Mouse (Mus musculus) midbrain, embryonic 15.5 days (tissue): ENCODE results near the gene Mapk9. TPM values are rescaled to one million over a fixed set of nuclear protein-coding genes. Genes with fewer than 3 reads are reported as not detected.

Experiments used
- ATAC-seq: fragments of 200-750 bp; cut with Nextera tagmentation; replicated peaks from 2 replicates; pipeline ENCODE4 v1.8.0; 2017; ENCODE audit warnings: moderate TSS enrichment
- H3K27ac ChIP-seq: fragments of 300-500 bp; sonication (generic); 2 replicates; pipeline ENCODE4 v1.5.1; 2015; ENCODE audit warnings: mild to moderate bottlenecking, inconsistent platforms
- H3K27me3 ChIP-seq: fragments of 300-500 bp; sonication (generic); replicated peaks from 2 replicates; pipeline ENCODE4 v1.6.1; 2015; ENCODE audit warnings: inconsistent platforms
- H3K36me3 ChIP-seq: fragments of 300-500 bp; sonication (generic); replicated peaks from 2 replicates; pipeline ENCODE4 v1.6.1; 2015; ENCODE audit warnings: inconsistent platforms
- H3K4me1 ChIP-seq: fragments of 300-500 bp; sonication (generic); 2 replicates; pipeline ENCODE4 v1.6.1; 2015; ENCODE audit warnings: inconsistent platforms
- H3K4me2 ChIP-seq: fragments of 300-500 bp; sonication (generic); 2 replicates; pipeline ENCODE4 v1.6.1; 2015; ENCODE audit warnings: inconsistent platforms, mild to moderate bottlenecking, moderate library complexity
- H3K4me3 ChIP-seq: fragments of 300-500 bp; sonication (generic); 2 replicates; pipeline ENCODE4 v1.5.1; 2015; ENCODE audit warnings: mild to moderate bottlenecking, inconsistent platforms
- H3K9ac ChIP-seq: fragments of 300-500 bp; sonication (generic); 2 replicates; pipeline ENCODE4 v1.6.1; 2015; ENCODE audit warnings: mild to moderate bottlenecking, inconsistent platforms
- H3K9me3 ChIP-seq: fragments of 300-500 bp; sonication (generic); 2 replicates; pipeline ENCODE4 v1.6.1; 2016; ENCODE audit warnings: inconsistent platforms
- WGBS: fragments of 180-500 bp; shearing (Covaris S2); methylation state at CpG from one replicate; pipeline ENCODE4 v1.1.7; 2015; ENCODE audit warnings: mixed read lengths; 5-methylcytosine and 5-hydroxymethylcytosine counted together
- polyA plus RNA-seq: library from polyadenylated mRNA; unstranded; fragments of >200 nt; fragmentation: Nextera tagmentation; extraction: Ambion mirVana; gene quantifications from 2 replicates; pipeline ENCODE4 v1.2.1, GENCODE M21; 2015

Gene Mapk9
- polyA plus RNA-seq, 1 experiment from 2014 or later, result 68.7 TPM

DNA sequence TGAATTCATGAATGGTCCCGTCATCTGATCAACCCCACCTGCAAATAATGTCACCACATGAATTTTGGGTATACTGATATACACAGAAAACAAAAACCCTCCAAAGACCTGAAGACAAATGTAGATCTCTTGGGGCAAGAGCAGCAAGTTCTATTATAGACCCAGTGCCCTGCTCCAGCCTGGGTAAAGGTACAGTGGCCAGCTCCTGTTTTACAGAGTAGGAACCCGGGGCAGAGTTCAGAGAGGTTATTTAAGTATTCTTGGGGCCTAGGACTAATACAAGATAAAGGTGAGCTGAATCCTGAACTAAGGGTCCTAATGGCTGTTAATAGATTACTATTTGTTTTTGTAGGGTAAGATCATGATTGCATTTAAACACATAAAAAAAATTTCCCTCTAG lies 25.0 kb upstream of the Mapk9 start:
- H3K4me3 ChIP-seq, result no peak overlapping the region
- H3K9ac ChIP-seq, result no peak overlapping the region
- peaks cover 18% of the 10 kb centered on the region; the same call in 1 of the 2 replicates for H3K36me3 ChIP-seq
- H3K27me3 ChIP-seq, result no peaks in the 10 kb centered on the region
- no peaks in the 10 kb centered on the region for H3K9me3 ChIP-seq
- no peak for ATAC-seq
- H3K27ac ChIP-seq, result no peak overlapping the region
- WGBS, result 95% methylated on average over 2 of the region's 2 CpGs
- H3K4me1 ChIP-seq, result no peaks in the 10 kb centered on the region
- no peak overlapping the region for H3K4me2 ChIP-seq

DNA sequence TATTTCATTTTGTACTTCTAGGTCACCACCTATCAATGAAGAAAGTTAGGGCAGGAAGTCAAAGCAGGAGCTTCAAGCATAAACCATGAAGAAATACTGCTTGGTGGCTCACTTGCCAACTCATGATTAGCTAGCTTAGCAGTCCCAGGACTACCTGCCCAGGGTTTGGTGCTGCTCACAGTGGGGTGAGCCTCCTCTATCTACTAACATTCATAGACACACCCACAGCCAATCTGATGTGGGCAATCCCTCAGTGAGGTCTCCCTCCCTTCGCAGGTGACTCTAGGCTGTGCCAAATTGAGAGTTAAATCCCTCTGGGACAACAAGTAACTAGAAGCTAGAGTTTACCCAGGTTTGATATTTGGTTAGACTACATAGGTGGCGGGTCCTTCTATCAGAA lies 24.2 kb upstream of the Mapk9 start:
- H3K9me3 ChIP-seq, result no peaks in the 10 kb centered on the region
- H3K27me3 ChIP-seq, result no peaks in the 10 kb centered on the region
- H3K4me3 ChIP-seq, result no peak overlapping the region
- H3K27ac ChIP-seq, result no peak overlapping the region
- no peak overlapping the region for H3K9ac ChIP-seq
- peaks cover 18% of the 10 kb centered on the region; the same call in 1 of the 2 replicates for H3K36me3 ChIP-seq
- no peak for ATAC-seq
- WGBS, result 95% methylated on average over 2 of the region's 2 CpGs
- no peaks in the 10 kb centered on the region for H3K4me1 ChIP-seq
- H3K4me2 ChIP-seq, result no peak overlapping the region

DNA sequence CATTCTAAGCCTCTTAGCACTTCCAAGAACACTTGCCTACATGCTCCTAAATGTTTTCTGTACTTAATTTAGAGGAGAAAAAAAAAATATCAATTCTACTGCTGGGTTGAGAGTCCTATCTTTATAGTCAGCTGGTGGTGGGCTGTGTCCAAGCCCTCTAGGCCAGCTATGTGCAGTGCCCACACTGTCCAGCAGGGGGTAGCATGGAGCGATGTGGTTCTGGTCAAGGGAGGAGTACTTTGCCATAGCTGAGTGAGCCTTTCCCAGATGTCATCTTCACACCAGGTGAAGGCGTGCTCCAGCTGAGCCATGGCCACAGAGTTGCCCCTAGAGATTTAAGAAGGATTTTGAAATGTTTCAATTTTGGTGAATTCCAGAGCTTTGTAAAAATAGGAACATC lies 21.7 kb upstream of the Mapk9 start:
- no peak overlapping the region for H3K9ac ChIP-seq
- no peak overlapping the region for H3K27ac ChIP-seq
- H3K27me3 ChIP-seq, result no peaks in the 10 kb centered on the region
- H3K4me3 ChIP-seq, result no peak overlapping the region
- no peaks in the 10 kb centered on the region for H3K9me3 ChIP-seq
- WGBS, result 40% methylated on average over 2 of the region's 2 CpGs
- no peaks in the 10 kb centered on the region for H3K4me1 ChIP-seq
- peaks cover 18% of the 10 kb centered on the region; the same call in 1 of the 2 replicates for H3K36me3 ChIP-seq
- ATAC-seq, result no peak
- H3K4me2 ChIP-seq, result no peak overlapping the region

DNA sequence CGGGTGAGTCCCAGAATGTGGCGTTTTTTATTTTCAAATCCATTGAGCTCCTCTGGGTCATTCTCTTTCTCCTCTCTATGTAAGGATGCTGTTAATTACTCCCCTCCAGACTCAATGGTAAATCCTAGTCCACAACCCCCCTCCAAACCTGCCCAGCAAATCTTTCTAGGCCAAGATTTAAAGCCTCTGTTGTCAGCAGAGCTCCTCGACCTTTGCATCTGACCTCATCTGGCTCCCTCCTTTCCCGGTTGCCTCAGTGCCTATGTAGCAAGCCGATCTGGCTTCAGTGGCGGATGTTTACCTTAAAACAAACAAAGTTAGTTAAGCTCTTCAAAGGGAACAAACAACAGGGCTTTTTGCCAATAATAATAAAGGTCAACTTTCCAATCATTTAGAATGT lies 19.3 kb upstream of the Mapk9 start:
- no peak for ATAC-seq
- peaks cover 18% of the 10 kb centered on the region; the same call in 1 of the 2 replicates for H3K36me3 ChIP-seq
- H3K4me1 ChIP-seq, result no peaks in the 10 kb centered on the region
- 34% methylated on average over 6 of the region's 6 CpGs for whole genome bisulfite sequencing
- H3K4me3 ChIP-seq, result no peak overlapping the region
- no peak overlapping the region for H3K4me2 ChIP-seq
- H3K27ac ChIP-seq, result no peak overlapping the region
- H3K9ac ChIP-seq, result no peak overlapping the region
- H3K27me3 ChIP-seq, result no peaks in the 10 kb centered on the region
- H3K9me3 ChIP-seq, result no peaks in the 10 kb centered on the region

DNA sequence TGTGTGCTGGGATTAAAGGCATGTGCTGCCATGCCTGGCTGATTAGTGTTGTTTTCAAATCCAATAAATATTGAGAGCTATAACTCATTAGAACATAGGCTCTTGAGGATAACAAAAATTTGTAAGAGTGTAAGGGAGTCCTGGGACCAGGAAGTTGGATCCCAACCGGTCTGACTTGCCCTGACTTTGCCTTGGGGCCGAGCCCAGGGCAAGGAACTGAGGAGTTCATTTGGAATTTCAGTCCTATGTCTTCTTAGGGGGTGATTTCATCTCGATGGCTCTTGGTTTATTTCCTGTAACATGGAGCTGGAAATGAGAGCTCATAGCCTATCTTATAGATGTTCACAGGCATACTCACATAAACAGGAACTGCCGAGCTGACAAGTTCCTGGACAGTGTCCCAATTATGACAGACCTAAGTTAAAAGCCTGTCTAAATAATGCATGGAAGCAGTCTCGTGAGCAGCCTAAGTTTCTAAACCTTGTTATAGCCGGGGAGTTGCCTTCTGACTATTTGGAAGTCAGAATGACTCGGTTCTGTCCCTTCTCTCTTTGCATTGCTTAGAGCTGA lies 17.3 kb upstream of the Mapk9 start:
- 85% methylated on average over 7 of the region's 7 CpGs for WGBS
- no peak overlapping the region for H3K27ac ChIP-seq
- ATAC-seq, result no peak
- no peak overlapping the region for H3K9ac ChIP-seq
- no peak overlapping the region for H3K4me2 ChIP-seq
- no peaks in the 10 kb centered on the region for H3K4me1 ChIP-seq
- 0 out of 2 replicates have a peak, but pooled peaks cover 8% of the 10 kb centered on the region for H3K36me3 ChIP-seq
- no peak overlapping the region for H3K4me3 ChIP-seq
- H3K27me3 ChIP-seq, result no peaks in the 10 kb centered on the region
- H3K9me3 ChIP-seq, result no peaks in the 10 kb centered on the region

DNA sequence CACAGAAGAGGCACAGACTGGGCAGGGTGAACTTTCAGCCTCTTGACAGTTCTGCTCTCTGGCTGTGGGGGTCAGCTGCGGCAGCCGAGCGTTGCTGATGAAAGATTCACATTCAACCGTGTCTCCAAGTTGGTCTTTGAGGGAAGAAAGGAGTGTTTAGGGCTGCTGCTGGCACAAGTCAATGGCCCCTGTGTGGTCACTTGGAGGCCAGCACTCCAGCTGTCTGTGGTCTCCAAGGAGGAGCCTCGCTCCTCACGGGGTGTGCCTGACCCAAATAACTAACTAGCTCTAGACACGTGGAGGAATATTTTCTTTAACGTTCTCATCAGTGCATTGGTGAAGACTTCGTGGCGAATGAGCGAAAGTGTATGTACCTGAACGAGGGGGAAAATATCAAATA lies 14.6 kb upstream of the Mapk9 start:
- no peaks in the 10 kb centered on the region for H3K4me1 ChIP-seq
- ATAC-seq, result no peak
- no peaks in the 10 kb centered on the region for H3K9me3 ChIP-seq
- no peak overlapping the region for H3K4me2 ChIP-seq
- H3K27me3 ChIP-seq, result no peaks in the 10 kb centered on the region
- no peaks in the 10 kb centered on the region for H3K36me3 ChIP-seq
- 88% methylated on average over 12 of the region's 12 CpGs for WGBS
- H3K9ac ChIP-seq, result no peak overlapping the region
- no peak overlapping the region for H3K4me3 ChIP-seq
- H3K27ac ChIP-seq, result no peak overlapping the region

DNA sequence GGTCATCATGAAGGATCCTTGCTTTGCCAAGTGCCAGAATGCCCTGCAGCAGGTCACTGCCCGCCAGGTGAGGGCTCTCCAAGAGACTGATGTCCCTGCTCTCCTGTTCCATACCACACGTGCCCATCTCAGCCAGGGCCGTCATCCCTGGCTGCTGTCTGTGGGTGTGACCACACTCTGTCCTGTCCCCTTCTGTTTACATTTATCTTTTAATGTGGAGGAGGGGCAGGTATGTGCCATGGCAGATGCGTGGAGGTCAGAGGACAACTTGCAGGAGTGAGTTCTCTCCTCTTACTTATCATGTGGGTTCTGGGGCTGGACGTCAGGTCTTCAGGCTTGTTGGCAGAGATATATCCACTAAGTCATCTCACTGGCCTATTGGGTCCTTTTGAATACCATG lies 13.6 kb upstream of the Mapk9 start:
- H3K4me2 ChIP-seq, result no peak overlapping the region
- H3K9me3 ChIP-seq, result no peaks in the 10 kb centered on the region
- no peak overlapping the region for H3K4me3 ChIP-seq
- H3K27ac ChIP-seq, result no peak overlapping the region
- no peak overlapping the region for H3K9ac ChIP-seq
- no peaks in the 10 kb centered on the region for H3K27me3 ChIP-seq
- H3K36me3 ChIP-seq, result no peaks in the 10 kb centered on the region
- WGBS, result 93% methylated on average over 5 of the region's 5 CpGs
- H3K4me1 ChIP-seq, result peaks cover under 1% of the 10 kb centered on the region; the same call in 1 of the 2 replicates
- ATAC-seq, result no peak

DNA sequence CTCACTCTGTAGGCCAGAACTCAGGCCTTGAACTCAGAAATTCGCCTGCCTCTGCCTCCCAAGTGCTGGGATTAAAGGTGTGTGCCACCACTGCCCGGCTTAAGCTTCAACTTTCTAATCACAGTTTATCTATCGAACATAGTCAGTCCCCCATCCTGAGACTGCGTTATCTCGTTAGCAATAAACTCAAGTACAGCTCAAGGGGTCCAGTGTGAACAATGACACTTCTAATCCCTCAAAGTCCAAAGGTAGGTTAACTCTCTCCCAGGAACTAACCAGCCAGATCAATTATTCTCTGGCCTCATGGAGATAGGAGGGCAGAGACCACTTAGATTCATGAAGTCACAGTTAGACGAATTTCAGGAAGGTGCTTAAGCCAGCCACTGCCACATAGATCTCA lies 12.3 kb upstream of the Mapk9 start:
- no peaks in the 10 kb centered on the region for H3K9me3 ChIP-seq
- no peak overlapping the region for H3K4me3 ChIP-seq
- no peaks in the 10 kb centered on the region for H3K36me3 ChIP-seq
- 86% methylated on average over 6 of the region's 6 CpGs for WGBS
- no peak overlapping the region for H3K9ac ChIP-seq
- no peaks in the 10 kb centered on the region for H3K27me3 ChIP-seq
- no peak overlapping the region for H3K4me2 ChIP-seq
- no peak for ATAC-seq
- peaks cover 5% of the 10 kb centered on the region; the same call in 1 of the 2 replicates for H3K4me1 ChIP-seq
- H3K27ac ChIP-seq, result no peak overlapping the region

DNA sequence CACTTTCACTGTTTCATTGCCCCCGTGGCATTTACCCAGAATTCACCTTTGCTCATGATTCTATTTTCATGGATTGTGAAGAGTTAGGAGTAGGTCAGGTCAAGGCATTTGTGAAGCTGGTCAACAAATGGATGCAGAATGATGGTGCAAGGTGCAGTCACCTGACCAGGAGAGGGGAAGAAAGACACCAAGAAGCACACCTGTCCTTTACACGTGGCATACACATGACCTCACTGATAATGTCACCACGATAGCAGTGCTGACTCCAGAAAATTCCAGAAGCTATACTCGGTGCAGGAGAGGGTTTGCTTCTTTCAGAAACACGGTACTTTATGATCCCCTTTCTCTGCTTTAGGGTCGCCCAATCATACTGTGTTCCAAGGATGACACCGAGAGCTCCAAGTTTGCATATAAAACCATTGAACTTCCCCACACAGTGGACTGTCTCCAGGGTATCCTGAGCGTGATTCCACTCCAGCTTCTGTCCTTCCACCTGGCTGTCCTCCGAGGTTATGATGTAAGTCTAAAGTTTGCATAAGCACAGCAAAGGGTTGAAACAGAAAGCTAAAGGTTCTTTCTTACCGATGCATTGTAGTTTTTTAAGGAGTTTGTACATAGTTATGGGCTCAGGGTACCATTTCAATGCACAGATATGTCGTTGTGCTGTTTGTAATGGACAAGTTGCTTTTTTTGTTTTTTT lies 11.1 kb upstream of the Mapk9 start:
- no peaks in the 10 kb centered on the region for H3K9me3 ChIP-seq
- no peak overlapping the region for H3K4me3 ChIP-seq
- no peaks in the 10 kb centered on the region for H3K27me3 ChIP-seq
- no peak overlapping the region for H3K27ac ChIP-seq
- no peak for ATAC-seq
- no peak overlapping the region for H3K9ac ChIP-seq
- peaks cover 5% of the 10 kb centered on the region; the same call in 1 of the 2 replicates for H3K4me1 ChIP-seq
- no peaks in the 10 kb centered on the region for H3K36me3 ChIP-seq
- WGBS, result 94% methylated on average over 11 of the region's 11 CpGs
- H3K4me2 ChIP-seq, result no peak overlapping the region

DNA sequence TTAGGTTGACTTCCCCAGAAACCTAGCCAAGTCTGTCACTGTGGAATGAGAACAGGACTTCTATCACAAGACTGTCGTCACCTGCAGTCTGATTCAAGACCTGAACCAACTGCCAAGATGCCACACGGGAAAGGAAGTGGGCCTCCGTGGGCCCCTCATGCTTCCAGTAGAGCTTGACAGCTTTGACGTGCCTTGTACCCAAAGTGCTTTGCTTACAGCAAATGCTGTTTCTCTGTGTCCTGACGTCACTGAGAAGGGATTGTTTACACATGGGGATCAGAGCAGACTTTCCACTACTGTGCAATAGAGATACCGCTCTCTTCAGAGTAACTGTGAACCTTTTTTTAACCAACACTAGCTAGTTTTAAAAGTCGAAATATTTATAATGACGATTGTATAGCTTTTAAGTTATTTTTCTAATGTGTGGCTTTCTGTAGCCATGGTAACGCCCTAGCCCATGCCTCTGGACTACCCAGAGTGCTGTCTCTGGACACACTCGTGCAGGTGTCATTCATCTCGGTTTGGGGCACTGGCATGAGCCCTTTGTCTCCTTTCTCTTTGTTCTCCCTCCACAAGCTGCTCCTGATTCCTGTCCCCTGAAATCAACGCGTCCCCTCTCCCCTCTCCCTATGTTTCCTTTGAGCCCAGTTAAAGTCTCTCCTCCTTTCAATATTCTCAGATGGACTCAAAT lies 8.7 kb upstream of the Mapk9 start:
- no peaks in the 10 kb centered on the region for H3K36me3 ChIP-seq
- 0 out of 2 replicates have a peak overlapping the region, but pooled peaks have one; percentile 31 for H3K27ac ChIP-seq
- ATAC-seq, result peak; percentile 72
- peaks cover 5% of the 10 kb centered on the region; the same call in 1 of the 2 replicates for H3K4me1 ChIP-seq
- WGBS, result 31% methylated on average over 13 of the region's 13 CpGs
- no peak overlapping the region for H3K4me3 ChIP-seq
- no peaks in the 10 kb centered on the region for H3K9me3 ChIP-seq
- no peak overlapping the region for H3K4me2 ChIP-seq
- H3K9ac ChIP-seq, result no peak overlapping the region
- no peaks in the 10 kb centered on the region for H3K27me3 ChIP-seq

DNA sequence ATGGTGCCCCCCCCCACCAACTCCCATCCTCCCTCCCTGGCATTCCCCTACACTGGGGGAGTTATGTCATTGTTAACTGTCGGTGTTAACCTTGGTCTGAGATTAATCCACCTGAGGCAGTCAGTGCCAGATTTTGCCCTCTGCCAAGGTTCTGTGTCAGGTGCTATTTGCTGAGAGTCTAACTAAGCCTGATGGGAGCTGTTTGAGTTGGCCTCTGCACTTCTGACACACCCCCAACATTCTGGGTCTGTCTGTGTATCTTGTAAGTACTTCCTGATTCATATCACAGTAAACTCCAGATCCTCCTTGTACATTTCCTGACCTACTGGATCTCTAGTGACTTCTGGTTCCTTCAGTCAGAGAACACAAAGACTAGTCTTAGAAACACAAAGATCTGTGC lies 5.9 kb upstream of the Mapk9 start:
- H3K4me3 ChIP-seq, result no peak overlapping the region
- no peak overlapping the region for H3K27ac ChIP-seq
- no peak overlapping the region for H3K9ac ChIP-seq
- 85% methylated on average over 1 of the region's 1 CpGs for WGBS
- H3K36me3 ChIP-seq, result no peaks in the 10 kb centered on the region
- no peaks in the 10 kb centered on the region for H3K9me3 ChIP-seq
- peaks cover 9% of the 10 kb centered on the region; the same call in 1 of the 2 replicates for H3K4me1 ChIP-seq
- H3K4me2 ChIP-seq, result no peak overlapping the region
- H3K27me3 ChIP-seq, result no peaks in the 10 kb centered on the region
- ATAC-seq, result no peak

DNA sequence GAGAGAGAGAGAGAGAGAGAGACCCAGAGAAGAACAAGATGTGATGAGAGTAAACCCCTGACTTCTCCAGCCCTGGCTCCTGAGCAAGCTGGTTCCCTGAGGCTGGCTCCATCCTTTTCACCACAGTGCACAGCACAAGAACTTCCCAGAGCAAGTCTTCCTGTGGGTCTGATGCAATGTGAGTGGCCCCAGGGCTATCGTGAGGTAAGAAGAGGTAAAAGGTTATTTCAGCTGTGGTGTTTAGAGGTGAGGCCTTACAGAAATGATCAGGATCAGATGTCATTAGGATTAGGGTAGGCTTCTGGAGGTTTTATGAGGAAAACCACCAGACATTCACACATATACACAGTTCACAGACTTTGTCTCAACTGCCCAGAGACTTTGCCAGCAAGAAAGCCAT lies 4.7 kb upstream of the Mapk9 start:
- H3K4me1 ChIP-seq, result peaks cover 15% of the 10 kb centered on the region; the same call in 1 of the 2 replicates
- H3K4me3 ChIP-seq, result no peak overlapping the region
- H3K9ac ChIP-seq, result no peak overlapping the region
- H3K27me3 ChIP-seq, result no peaks in the 10 kb centered on the region
- no peak overlapping the region for H3K4me2 ChIP-seq
- H3K36me3 ChIP-seq, result no peaks in the 10 kb centered on the region
- no peak overlapping the region for H3K27ac ChIP-seq
- no peak for ATAC-seq
- no peaks in the 10 kb centered on the region for H3K9me3 ChIP-seq
- 90% methylated on average over 1 of the region's 1 CpGs for WGBS
